Mouse (Mus musculus) adrenal gland, postnatal 36 days (tissue): ENCODE data around the gene Matk. TPM values are rescaled to one million over a fixed set of nuclear protein-coding genes. Genes with fewer than 3 reads are reported as not detected.
A peak's percentile ranks its signal among the peaks of the same experiment; 100 is the strongest.

Experiments
- DNase-seq, 2 experiments: peaks; one replicate each; pipeline ENCODE4 v3.0.0; 2021; ENCODE audit warnings: mixed read lengths in 1 of 2
- total RNA-seq, 2 experiments: library from RNA; stranded (reverse); gene quantifications; 2 replicates each; pipeline ENCODE4 v1.2.3; 2021

Matk gene
- total RNA-seq, 2 experiments from 2014 or later, result 0.36 to 0.86 TPM

- no peak for DNase-seq
Observed at GRCm38 (mm10) chr10:81286586-81286985, 33.9 kb downstream of the Matk start.

- peak; percentile 46 to 64 for DNase-seq
Observed at GRCm38 (mm10) chr10:81287513-81288157, 34.9 kb downstream of the Matk start.

GRCm38 (mm10) chr10:81288601-81289000 lies 35.9 kb downstream of the Matk start:
- peak in 1 of 2 experiments; percentile 49 for DNase-seq

GRCm38 (mm10) chr10:81289278-81289677 lies 36.5 kb downstream of the Matk start:
- DNase-seq, result peak; percentile 62 to 75

- no peak for DNase-seq
Observed at GRCm38 (mm10) chr10:81289811-81290210, 37.1 kb downstream of the Matk start.

GRCm38 (mm10) chr10:81290698-81291460 lies 38.1 kb downstream of the Matk start:
- DNase-seq, result no peak

GRCm38 (mm10) chr10:81291511-81292104 lies 38.9 kb downstream of the Matk start, which contains the start of gene Tjp3:
Gene Tjp3 (minus strand): TSS chr10:81291581.
- DNase-seq, result no peak

- DNase-seq, result peak; percentile 98
Observed at GRCm38 (mm10) chr10:81292554-81293333, 40.0 kb downstream of the Matk start, which contains the start of gene Pip5k1c. Gene Pip5k1c (plus strand): TSS chr10:81292963.

- DNase-seq, result no peak
Observed at GRCm38 (mm10) chr10:81293334-81294030, 40.7 kb downstream of the Matk start.

GRCm38 (mm10) chr10:81294442-81294841 lies 41.7 kb downstream of the Matk start:
- no peak for DNase-seq

- no peak for DNase-seq
Observed at GRCm38 (mm10) chr10:81295185-81295584, 42.5 kb downstream of the Matk start.

- no peak for DNase-seq
Observed at GRCm38 (mm10) chr10:81297246-81297645, 44.5 kb downstream of the Matk start.

GRCm38 (mm10) chr10:81297845-81298244 lies 45.1 kb downstream of the Matk start:
- peak; percentile 55 to 61 for DNase-seq

GRCm38 (mm10) chr10:81298369-81299100 lies 45.8 kb downstream of the Matk start:
- DNase-seq, result no peak

- no peak for DNase-seq
Observed at GRCm38 (mm10) chr10:81299585-81300351, 47.0 kb downstream of the Matk start.

GRCm38 (mm10) chr10:81300352-81300907 lies 47.7 kb downstream of the Matk start:
- DNase-seq, result no peak

- no peak for DNase-seq
Observed at GRCm38 (mm10) chr10:81301321-81301720, 48.6 kb downstream of the Matk start.

GRCm38 (mm10) chr10:81302288-81302687 lies 49.6 kb downstream of the Matk start:
- DNase-seq, result peak in 1 of 2 experiments; percentile 45

GRCm38 (mm10) chr10:81302781-81303218 lies 50.1 kb downstream of the Matk start:
- peak in 1 of 2 experiments; percentile 42 for DNase-seq

- no peak for DNase-seq
Observed at GRCm38 (mm10) chr10:81303258-81303657, 50.5 kb downstream of the Matk start.
